Comparison of ENCODE assay signal across 14 mouse cellular contexts in the genomic region with DNA sequence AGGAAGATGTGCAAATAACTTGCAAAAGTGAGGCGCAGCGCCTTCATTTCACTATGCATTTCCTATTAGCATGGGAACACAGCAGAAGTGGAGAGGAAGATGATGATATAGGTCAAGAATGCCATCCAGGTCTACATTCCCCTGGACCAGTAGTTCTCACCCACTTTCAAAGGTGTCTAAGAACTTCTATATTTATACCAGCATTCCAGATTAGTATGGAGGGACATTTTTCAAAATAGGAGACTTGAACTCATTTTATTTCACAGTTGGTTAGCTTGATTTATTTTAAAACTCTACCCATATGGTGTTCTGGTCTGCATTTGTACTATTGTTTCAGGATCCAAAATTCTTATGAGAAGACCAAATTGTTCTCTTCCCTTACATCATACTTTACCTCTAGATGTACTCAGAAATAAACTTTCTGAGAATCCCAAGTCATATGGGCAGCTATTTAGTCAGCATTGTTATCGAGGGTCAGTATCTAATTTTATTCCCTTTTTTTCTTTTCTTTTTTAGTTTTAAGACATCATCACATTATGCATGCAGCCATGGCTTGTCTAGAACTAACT.
"Had no signal": no experiment of that assay in that cellular context is flagged by ENCODE, and none has a peak within 500 bp of the region (broad histone marks: within the 10 kb centered on the region; RNA-seq: fewer than 3 reads in every experiment).

No protein-coding gene starts in this region.

- DNase-seq: gastrocnemius, postnatal 14 days; gastrocnemius, postnatal 36 days; heart, adult 11 months; heart, adult 2 months; heart, postnatal 14 days; heart, postnatal 36 days; kidney, adult 11 months; kidney, adult 2 months; kidney, adult 9 months; kidney, postnatal 14 days; kidney, postnatal 36 days; layer of hippocampus, adult 9-11 months; layer of hippocampus, postnatal 36 days; left cerebral cortex, postnatal 4 days had no signal
